Mouse (Mus musculus) G1E-ER4 (cell line): ENCODE measurements around the gene Nfatc2. TPM values are rescaled to one million over a fixed set of nuclear protein-coding genes. Genes with fewer than 3 reads are reported as not detected.

ENCODE experiments used
- GATA1 ChIP-seq: IDR thresholded peaks from one replicate; pipeline ENCODE4 v1.8.0; 2012; ENCODE audit warnings: low read length, inconsistent platforms
- polyA plus RNA-seq: library from polyadenylated mRNA; stranded (reverse); fragments of >175 nt; gene quantifications from 2 replicates; pipeline ENCODE4 v1.2.3, GENCODE M21; 2012

The Nfatc2 gene
- polyA plus RNA-seq, 1 experiment = not detected

DNA sequence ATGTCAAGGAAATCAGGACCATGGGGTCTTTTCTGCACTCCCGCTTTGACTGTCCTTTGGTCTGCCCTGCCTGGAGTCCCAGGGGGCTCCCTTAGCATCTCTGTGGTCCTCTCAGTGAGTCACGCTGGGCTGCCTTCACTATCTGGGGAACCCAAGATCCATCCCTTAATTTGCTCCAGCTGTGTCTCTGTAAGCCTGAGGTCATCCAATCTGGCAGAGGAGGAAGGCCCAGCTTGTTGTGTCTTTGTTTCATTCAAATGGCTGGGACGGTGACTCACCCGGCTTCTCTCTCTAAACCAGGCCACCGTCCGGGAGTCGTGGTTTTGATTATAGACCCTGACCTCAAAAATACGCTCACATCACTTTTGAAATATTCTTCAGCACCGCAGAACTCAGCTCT, 135.4 kb downstream of the Nfatc2 start:
- no peak for TF ChIP-seq GATA1

DNA sequence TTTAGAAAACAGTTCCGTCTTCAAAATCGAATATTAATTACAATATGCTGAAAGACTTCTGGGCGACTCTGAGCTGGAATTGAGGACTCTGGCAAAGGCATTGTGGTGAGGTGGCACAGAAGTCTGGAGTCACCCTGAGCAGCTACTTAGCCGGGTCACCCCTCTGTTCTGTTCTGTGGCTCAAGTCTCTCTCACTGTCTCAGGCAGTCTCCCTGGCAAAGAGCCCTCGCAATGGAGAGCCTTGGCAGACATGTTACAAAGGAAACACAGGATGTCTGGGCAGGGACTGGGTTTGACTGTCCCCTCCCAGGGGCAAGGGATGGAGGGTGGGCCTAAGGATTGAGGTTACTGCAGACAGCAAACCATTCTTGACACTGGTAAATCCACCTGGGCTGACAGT, 135.8 kb downstream of the Nfatc2 start:
- TF ChIP-seq GATA1 = no peak

DNA sequence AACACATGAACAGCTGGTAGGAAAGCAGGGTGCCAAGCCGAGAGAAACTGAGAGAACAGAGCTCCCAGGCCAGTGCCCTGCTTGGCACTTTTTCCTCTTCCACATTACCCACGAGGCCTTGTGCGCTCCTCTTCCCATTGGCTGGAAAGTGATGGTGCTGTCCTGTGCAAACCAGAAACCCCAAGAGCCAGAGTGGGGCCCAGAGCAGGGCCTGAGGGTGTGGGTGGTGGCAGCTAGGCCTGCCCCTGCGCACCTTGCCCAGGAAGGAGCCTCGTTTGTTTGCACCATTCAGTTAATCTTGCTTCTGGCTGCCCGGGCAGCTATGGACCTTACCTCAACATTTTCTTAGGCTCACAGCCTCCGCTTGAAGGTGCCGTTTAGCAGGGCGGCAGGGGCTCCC, 139.6 kb downstream of the Nfatc2 start:
- TF ChIP-seq GATA1 = no peak

- TF ChIP-seq GATA1 = no peak
Observed at GRCm38 (mm10) chr2:168459627-168460026, 141.8 kb downstream of the Nfatc2 start.

- TF ChIP-seq GATA1 = no peak
Observed at GRCm38 (mm10) chr2:168458583-168458982, 142.9 kb downstream of the Nfatc2 start.

DNA sequence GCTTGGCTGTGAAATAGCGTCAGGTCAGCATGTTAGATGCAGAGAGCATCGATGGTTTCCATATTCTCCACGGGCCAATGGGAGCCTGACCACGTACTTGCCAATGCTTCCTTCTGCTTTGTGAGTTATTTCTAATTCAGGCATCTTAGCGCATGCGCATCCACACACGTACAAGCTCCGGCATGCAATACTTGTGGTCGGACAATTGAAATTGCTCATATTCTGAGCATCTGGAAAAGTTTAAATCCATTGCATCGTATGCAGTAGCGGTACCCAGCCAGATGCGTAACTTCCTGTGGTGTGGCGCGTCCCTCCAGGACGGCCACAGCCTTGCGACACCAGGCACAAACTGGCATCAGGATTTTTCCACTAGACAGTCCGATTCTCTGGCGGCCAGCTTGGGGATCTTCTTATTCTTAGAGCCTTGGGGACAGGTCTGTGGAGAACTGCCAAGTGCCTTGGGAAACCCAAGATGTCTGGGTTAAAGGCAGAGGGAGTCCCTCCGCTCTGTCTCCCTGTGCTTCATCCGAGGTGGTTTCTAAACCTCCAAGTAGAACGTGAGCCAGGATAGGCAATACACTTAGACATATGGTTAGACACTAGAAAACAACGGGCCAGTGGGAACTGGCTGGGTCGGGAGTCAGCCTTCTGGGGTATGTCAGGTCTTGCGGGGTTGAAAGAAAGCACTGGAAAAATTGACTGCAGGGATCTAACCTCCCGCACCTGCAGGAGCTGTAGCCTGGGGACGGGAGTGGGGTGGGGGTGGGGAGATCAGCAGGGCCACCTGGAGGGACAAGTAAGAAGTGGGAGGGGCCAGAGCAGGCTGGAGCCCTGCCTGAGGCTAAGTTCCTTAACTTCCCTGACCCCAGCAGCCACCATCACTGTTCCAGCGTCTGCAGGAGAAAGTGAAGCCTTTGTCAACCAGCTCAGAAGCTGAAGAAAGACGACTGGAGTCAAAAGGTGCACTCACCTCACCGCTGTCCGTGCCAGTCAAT, 149.4 kb downstream of the Nfatc2 start:
- TF ChIP-seq GATA1 = no peak

DNA sequence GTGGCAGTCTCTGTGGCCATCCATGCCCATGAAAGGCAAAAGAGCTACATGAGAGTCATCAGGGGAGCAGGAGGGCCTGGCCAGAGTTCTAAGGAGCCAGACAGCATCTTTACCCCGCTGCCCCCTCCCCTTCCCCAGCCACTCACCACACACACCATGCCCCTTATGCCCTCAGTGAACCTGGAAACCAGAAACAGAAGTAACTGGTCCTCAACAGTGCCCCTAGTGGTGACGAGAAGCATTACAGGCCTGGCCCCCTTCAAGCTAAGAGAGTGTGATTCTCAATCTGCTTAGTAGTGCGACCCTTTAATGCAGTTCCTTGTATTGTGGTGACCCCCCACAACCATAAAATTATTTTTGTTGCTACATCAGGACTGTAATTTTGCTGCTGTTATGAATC, 150.5 kb downstream of the Nfatc2 start:
- TF ChIP-seq GATA1 = no peak

DNA sequence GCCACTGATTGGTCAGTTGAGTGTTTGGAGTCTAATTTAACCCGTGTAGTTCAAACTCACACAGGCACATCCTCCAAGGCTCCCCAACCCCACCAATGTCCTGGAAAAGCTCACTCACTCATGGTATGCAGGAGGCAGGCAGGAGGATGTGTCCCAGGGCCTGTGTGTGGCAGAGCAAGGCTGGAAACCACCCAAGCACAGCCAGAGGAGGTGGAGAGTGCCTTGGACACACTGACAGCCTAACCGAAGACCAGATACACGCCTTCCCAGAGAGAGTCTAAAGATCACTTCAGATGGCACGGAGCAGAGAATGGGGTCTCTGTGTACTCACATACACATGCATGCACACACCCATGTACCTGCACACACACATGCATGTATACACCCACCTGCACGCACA, 153.4 kb downstream of the Nfatc2 start:
- TF ChIP-seq GATA1 = no peak

- no peak for TF ChIP-seq GATA1
Observed at GRCm38 (mm10) chr2:168447601-168448000, 153.9 kb downstream of the Nfatc2 start.

DNA sequence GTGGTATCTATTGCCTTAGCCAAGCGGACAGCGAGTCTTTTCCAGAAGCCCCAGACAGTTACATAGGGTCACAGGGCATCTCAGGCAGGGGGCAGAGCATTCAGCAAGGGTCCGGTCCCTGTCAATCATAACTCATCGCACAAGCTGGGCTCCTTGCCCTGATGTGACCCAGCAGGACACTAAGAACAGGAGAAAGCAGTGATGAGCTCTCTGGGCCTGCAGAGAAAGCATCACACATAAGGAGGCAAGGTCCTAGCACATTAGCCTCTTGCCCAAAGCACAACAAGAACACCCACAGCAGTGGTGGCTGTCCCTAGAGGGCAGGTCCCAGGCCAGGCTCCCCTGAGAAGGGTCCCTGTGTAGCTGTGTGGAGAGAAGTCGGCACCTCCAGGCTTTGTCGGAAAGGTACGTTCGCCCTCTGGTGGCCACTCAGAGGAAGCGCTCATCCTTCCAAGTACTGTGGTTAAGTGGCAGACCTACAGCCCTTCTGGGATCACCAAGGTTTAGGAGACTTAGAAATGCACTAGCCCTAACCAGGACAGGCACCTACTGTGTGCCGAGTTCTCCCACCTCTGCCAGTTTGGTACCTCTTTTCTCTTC, 156.1 kb downstream of the Nfatc2 start:
- TF ChIP-seq GATA1 = no peak

- TF ChIP-seq GATA1 = no peak
Observed at GRCm38 (mm10) chr2:168444126-168444525, 157.3 kb downstream of the Nfatc2 start.

GRCm38 (mm10) chr2:168441494-168441893, 160.0 kb downstream of the Nfatc2 start:
- TF ChIP-seq GATA1 = no peak

GRCm38 (mm10) chr2:168440918-168441328, 160.5 kb downstream of the Nfatc2 start:
- no peak for TF ChIP-seq GATA1

DNA sequence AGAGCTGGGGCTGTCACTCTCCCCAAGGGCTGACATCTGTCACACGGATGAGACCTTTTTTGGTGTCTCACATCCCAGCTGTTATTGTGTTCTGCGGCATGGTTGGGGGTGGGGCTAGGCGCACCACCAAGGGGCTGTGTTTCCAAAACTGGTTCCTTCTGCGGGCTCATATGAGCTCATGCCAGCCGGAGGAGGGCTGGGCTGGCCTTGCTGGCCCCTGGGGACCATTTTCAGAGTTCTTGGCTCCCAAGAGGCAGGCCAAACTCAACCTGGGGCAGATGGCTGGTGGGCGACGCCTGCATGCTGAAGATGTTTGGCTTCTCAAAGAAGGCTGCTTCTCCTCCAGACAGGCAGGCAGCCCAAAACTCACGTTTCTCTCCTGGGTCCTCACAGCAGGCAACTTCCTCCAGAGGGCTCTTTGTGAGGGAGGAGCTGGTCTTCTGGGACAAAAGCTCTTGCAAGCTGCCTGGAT, 162.4 kb downstream of the Nfatc2 start:
- no peak for TF ChIP-seq GATA1

DNA sequence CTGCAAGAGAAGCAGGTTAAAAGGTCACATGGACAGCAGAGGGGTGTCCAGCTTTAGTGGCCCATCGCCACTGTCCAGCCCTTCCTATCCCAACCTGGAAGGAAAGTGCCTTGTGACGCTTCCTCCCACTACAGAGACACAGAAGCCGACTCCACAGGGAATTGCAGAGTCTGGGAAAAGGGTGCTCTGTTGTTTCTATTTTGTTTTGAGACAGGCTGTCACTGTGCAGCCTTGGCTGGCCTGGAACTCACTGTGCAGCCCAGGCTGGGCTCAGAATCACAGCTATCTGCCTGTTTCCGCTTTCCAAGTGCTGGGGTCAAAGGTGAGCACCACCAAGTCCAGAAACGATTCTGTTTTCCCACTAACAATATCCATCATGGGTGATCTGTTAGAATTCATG, 167.3 kb downstream of the Nfatc2 start:
- no peak for TF ChIP-seq GATA1

- no peak for TF ChIP-seq GATA1
Observed at GRCm38 (mm10) chr2:168433392-168433791, 168.1 kb downstream of the Nfatc2 start.

DNA sequence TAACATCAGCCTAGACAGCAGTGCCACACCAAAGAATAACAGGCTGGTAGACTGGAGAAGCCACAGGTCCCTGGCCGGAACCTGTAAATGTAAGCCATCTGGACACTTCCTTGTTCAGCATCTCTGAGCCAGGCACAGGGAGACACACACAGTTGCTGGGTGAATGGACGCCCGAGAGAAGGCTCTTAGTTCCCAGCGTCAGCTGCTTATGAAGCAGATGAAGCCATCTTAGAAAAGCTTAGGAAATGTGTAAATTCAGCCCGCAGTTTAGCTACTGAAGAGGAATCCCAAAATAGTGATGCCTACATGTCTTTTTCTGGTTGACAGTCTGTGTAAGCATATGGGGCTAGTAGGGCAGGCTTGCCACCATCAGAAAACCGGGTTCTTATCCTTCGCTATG, 169.1 kb downstream of the Nfatc2 start:
- no peak for TF ChIP-seq GATA1

GRCm38 (mm10) chr2:168429598-168429997, 171.9 kb downstream of the Nfatc2 start:
- TF ChIP-seq GATA1 = no peak
